Mouse (Mus musculus): ENCODE measurements around the gene Chd2.

The Chd2 gene

DNA sequence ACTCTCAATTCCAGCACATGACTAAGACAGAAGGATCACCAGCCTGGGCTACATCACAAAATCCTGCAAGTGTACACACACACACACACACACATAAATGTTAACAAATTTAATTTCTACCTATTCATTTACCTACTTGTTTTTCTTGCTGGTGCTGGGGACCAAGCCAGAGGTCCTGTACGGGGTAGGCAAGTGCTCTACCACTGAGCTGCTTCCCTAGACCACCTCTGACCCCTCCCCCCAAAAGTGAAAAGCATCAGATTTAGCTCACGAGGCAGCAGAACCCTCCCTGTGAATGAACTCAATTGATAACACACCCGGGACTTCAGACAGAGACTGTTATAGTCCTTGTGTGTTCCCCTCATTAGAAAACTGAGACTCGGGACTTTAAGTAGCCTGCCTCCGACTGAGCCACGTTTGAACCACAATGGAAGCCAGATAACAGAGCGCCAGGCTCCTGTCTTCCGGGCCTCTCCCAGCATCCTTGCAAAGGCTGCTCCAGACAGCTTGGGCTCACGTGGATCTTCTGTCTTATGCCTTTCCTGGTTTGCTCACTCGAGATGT is 19.9 kb upstream of the Chd2 start:
- no peak for DNase-seq (ENCODE audit: low spot score in 2 of 2)

DNA sequence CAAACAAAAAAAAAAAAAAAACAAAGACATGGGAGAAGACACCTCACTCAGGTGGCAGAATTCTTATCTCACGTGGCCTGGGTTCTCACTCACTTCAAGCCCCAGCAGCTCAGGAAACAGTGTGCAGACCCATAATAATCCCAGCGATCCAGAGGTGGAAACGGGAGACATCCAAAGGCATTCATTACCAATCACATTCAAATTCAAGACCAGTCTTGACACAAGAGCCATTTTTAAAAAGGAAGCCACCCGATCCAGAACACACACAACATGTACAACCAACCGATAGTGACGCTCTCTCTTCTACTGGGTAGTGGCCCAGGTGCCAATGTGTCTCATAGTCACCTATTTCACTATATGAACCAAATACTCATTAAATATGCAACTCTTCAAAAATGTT is 19.2 kb upstream of the Chd2 start:
- DNase-seq (ENCODE audit: low spot score in 2 of 2) = no peak

GRCm38 (mm10) chr7:73559853-73560190 is 18.2 kb upstream of the Chd2 start:
- DNase-seq (ENCODE audit: low spot score in 2 of 2) = no peak

GRCm38 (mm10) chr7:73559170-73559852 is 17.7 kb upstream of the Chd2 start:
- DNase-seq (ENCODE audit: low spot score in 2 of 2) = no peak

DNA sequence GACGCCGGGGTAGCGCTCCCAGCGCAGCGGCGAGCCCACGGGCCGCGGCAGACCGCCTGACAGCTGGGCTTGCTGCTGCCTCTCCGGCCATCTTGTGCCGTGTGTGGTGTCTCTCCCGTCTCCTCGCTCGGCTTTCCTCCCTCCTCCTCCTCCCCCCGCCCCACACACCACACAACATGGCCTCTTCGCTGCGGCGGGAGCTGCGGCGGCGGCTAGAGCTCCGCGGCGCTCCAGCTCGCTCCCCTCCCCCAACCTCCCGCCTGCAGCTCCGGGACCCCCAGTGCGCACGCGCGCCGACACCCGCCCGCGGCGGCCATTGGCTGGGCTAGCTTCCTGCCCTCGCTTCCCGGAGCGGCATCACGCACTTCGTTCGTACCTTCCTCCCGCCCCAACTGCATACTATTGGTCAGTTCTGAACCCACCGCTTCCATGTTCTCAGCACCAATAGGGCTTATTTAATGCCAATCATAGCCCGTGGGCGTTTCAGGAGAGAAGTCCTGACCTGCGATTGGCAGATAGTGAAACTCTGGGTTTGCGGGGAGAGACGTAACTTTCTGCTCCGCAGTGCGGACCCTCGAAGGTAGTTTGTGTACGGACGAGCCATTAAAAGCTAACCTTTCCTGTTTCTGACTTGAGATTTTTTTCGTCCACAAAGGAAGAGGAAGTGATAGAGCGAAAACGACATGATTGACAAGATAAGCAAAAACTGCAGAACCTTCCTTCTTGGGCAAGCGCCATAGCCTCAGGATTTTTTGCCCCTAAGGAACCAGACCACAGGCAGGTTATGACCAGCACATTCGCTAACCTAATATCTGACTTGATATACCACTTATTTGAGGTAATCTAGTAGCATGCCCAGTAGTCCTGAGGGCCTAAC is 16.9 kb upstream of the Chd2 start:
- DNase-seq (ENCODE audit: low spot score in 2 of 2) = peak; percentile 100

- peak in 1 of 2 experiments; percentile 40 for DNase-seq (ENCODE audit: low spot score in 2 of 2)
Measured at GRCm38 (mm10) chr7:73557671-73558265, 16.1 kb upstream of the Chd2 start.

- no peak for DNase-seq (ENCODE audit: low spot score in 2 of 2)
Measured at GRCm38 (mm10) chr7:73556688-73557667, 15.3 kb upstream of the Chd2 start.

DNA sequence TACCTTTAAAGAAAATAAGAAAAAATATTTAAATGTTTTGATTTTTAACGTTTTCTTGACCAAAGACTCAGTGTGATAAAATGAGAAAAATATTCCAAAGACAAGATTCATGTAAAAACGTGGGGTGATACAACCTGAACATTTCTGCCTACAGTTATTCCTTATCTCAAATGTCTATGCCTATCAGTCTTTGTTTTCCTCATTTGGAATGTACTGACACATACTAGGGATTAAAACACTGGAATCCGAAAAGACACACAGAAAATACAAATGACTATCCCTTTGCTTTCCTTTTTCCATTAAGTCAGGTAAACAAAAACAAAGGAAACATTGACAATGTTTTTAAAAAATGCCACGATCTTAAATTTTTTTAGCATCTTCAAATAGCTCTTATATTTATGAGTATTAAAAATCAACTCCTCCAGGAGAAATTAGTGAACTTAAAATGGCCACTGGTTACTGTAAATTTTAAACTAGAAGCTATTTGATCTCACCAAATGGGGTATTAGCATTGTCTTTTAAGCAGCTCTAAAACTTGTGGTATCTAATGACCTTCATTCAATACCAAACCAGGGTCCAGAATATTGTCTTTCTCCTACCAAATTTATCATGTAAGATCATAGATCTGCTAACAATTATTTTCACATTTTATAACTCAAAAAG is 14.4 kb upstream of the Chd2 start:
- DNase-seq (ENCODE audit: low spot score in 2 of 2) = no peak

DNA sequence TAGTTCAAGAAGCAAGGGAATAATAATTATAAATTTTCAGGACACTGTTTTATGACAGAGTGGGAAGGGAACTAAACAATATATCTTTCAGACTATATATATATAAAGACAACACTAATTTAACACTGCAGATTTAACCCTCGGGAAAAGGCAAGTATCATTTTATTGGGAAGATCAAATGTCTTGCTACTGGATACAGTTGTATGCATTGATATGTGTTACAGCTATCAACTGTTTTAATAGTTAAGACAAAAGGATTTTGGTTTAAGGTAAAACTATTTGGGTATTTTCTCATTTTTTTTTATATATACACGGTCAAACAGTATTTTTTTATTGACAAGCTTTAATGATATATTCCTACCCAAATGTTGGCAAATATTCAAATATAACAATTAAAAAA is 13.2 kb upstream of the Chd2 start:
- no peak for DNase-seq (ENCODE audit: low spot score in 2 of 2)

DNA sequence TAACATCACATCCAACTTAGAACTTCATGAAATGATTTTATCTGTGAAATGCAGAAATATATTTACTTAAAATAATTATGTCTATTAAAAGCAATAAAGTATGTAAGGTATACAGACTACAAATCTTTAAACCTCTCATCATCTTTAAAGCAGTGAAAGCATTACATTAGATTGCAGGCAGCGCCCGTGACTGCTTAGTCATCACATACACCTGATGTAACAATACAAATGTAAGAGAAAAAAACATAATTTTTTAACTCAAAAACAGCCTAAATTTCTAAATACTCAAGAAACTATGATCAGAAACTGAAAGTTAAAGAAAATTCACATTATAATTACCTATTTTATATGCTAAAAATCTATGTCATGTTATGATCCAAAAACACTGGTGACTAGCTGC is 11.5 kb upstream of the Chd2 start:
- DNase-seq (ENCODE audit: low spot score in 2 of 2) = no peak

GRCm38 (mm10) chr7:73552054-73552750 is 10.6 kb upstream of the Chd2 start:
- no peak for DNase-seq (ENCODE audit: low spot score in 2 of 2)

- DNase-seq (ENCODE audit: low spot score in 2 of 2) = no peak
Measured at GRCm38 (mm10) chr7:73551370-73551769, 9.7 kb upstream of the Chd2 start.

DNA sequence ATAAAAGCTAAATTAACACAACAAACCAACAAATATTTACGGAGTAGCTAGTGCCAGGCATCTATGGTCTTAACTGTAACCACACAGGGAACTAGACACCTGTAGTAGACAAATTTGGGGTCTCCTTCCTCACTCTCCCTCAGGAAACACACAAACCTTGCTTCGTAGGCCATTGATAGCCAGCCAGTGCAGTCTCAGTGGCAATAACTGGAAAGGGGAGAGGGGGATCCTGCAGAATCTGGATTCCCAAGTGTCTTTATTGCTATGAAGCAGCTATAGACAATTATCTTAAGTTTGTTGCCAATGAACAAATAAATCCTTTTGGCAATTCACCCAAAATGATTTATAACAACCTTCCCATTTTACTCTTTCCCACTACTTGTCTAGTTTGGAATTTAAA is 6.4 kb upstream of the Chd2 start:
- no peak for DNase-seq (ENCODE audit: low spot score in 2 of 2)

- DNase-seq (ENCODE audit: low spot score in 2 of 2) = no peak
Measured at GRCm38 (mm10) chr7:73546561-73547510, 5.2 kb upstream of the Chd2 start.

GRCm38 (mm10) chr7:73545004-73545403 is 3.4 kb upstream of the Chd2 start:
- DNase-seq (ENCODE audit: low spot score in 2 of 2) = no peak

DNA sequence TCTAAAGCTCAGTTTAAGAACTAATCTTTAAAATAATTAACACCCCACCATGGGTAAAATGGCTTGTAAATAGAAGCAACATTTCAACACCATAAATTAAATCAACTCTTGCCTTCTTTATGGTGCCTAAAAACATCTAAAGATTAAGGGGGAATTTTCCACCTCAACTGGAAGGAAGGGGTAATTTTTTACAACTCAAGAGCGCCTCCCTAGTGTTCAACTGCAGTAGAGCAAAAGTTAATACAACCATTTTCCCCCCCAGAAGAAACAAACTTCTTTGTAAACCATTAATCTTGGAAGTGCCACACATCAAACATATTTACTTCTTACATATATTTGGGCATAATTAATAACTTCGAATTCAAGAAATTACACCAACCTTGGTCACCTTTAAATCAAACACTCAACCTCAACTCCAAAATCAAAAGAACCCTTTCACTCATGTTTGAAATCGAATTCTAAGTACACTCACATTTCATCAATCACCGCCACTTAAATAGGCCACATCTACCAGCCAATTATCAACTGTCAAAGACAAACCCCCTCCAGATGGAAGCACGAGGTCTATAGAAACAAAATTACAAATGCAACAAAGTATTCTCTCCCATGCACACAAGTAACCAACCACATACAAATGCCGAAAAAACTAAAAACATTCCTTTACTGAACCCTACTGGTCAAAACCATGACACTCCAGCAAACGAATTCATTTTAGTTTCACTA is 662 bp upstream of the Chd2 start:
- DNase-seq (ENCODE audit: low spot score in 2 of 2) = no peak

GRCm38 (mm10) chr7:73541079-73541390 is 595 bp downstream of the Chd2 start:
- no peak for DNase-seq (ENCODE audit: low spot score in 2 of 2)
